ENCODE assay signal across 9 mouse cellular contexts in the genomic region with DNA sequence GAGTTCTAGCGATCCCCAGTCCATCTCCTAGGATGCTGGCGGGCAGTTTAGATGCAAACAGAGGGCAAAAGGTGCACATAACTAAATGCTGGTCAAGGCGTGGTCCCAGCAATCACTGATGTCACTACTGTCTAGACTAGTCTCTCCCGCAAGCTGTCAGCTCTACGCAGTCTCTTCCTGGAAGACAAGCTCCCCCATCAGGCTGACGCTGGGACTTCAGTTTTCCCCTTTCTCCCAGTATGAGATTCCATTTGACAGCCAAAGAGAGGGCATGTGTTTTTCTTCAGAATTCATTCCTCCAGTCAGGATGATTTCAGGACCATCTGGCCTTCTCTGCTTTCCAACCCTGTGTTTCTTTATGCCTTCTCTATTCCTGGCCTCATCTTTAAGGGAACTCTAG.
A peak's percentile ranks its signal among the peaks of the same experiment; 100 is the strongest.
DNase-seq lines count a peak whose midpoint lies in the region; ATAC-seq and TF ChIP-seq lines count a peak whose summit lies in the region.
"Had no signal": no experiment of that assay in that cellular context is flagged by ENCODE, and none has a peak within 500 bp of the region (broad histone marks: within the 10 kb centered on the region; RNA-seq: fewer than 3 reads in every experiment).

No protein-coding gene starts in this region.

- H3K4me1 ChIP-seq in kidney, adult 2 months (ENCODE audit: control insufficient read depth, insufficient read depth, low read length): no peaks in the 10 kb centered on the region
- H3K4me1 ChIP-seq in midbrain, embryonic 15.5 days: peaks cover 5% of the 10 kb centered on the region; the same call in 1 of the 2 replicates

- H3K9me3 ChIP-seq in midbrain, embryonic 15.5 days: no peaks in the 10 kb centered on the region

- no peak overlapping the region for H3K4me3 ChIP-seq in kidney, adult 2 months (ENCODE audit: insufficient read depth, low read depth, low read length)
- H3K4me3 ChIP-seq in midbrain, embryonic 15.5 days: no peak overlapping the region

- H3K27ac ChIP-seq in kidney, adult 2 months (ENCODE audit: insufficient read depth, low read depth, low read length): no peak overlapping the region
- no peak overlapping the region for H3K27ac ChIP-seq in midbrain, embryonic 15.5 days

- 65% methylated on average over 6 of the region's 6 CpGs for WGBS in kidney, adult 2 months
- 43% methylated on average over 6 of the region's 6 CpGs for WGBS in midbrain, embryonic 15.5 days

- H3K36me3 ChIP-seq in kidney, adult 2 months (ENCODE audit: control insufficient read depth, insufficient read depth, low read length): no peaks in the 10 kb centered on the region
- no peaks in the 10 kb centered on the region for H3K36me3 ChIP-seq in midbrain, embryonic 15.5 days (replicated peaks)

- H3K9ac ChIP-seq in midbrain, embryonic 15.5 days: no peak overlapping the region

- no peak for ATAC-seq in activated CD4-positive, CD25-positive, alpha-beta regulatory T cell, adult 4 months
- ATAC-seq in midbrain, embryonic 15.5 days (replicated peaks): no peak

- DNase-seq in kidney, adult 2 months: no peak
- no peak for DNase-seq in kidney, adult 18-20 months
- DNase-seq in right cerebral cortex, postnatal 4 days: peak; percentile 64
- DNase-seq in right cerebral cortex, adult 2 months (ENCODE audit: low spot score in 2 of 2): no peak
- peak; percentile 77 to 87 for DNase-seq in cerebellum, postnatal 14 days
- DNase-seq in testis, postnatal 10 days (ENCODE audit: low spot score): peak; percentile 55
- DNase-seq: gastrocnemius, postnatal 25 days had no signal

- no peak overlapping the region for H3K4me2 ChIP-seq in midbrain, embryonic 15.5 days

- peak; percentile 26; the same call in 1 of the 2 replicates for TF ChIP-seq CTCF in kidney, adult 2 months (conservative IDR thresholded peaks at IDR 0.05; ENCODE audit: insufficient read depth, insufficient read length, low read depth, low read length)

- no peaks in the 10 kb centered on the region for H3K27me3 ChIP-seq in kidney, adult 2 months (replicated peaks; ENCODE audit: control insufficient read depth, insufficient read depth, low read length)
- H3K27me3 ChIP-seq in midbrain, embryonic 15.5 days (replicated peaks): no peaks in the 10 kb centered on the region

- TF ChIP-seq POLR2A in kidney, adult 2 months (IDR thresholded peaks at IDR 0.05; ENCODE audit: low read depth, low read length): no peak

Comparison
In these comparisons a context has a peak if more than half of its experiments do, and no peak if none do; other contexts are left out.
1. DNase-seq: peak in right cerebral cortex, postnatal 4 days (single experiment), cerebellum, postnatal 14 days (2 of 2) and testis, postnatal 10 days (single experiment); none in kidney, adult 2 months (single experiment), kidney, adult 18-20 months (single experiment) and right cerebral cortex, adult 2 months (0 of 2).